Mouse (Mus musculus): Measurements from ENCODE around the gene Ubqln3. TPM values are rescaled to one million over a fixed set of nuclear protein-coding genes. Genes with fewer than 3 reads are reported as not detected.

Ubqln3 gene
- total and polyA plus RNA-seq, 3 experiments, result not detected

DNA sequence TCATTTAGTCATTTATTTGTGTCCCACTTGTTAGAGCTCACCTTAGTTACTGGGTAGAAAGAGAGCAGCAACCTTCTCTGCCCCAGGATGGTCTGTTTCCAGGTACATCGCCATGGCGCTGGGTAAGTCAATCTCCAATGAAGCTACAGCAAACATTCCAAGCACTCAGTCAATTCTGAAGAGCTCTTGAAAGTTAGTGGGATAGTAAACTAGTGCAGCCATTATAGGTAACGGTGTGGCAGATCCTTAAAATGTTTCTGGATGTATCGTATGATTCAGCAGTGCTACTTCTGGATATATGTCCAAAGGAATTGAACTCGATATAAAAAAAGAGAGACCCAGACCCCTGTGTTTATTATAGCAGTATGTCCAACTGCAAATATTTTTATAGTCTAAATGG, 5.8 kb downstream of the Ubqln3 start, which contains the start of gene Olfr643:
Gene Olfr643, minus strand, starts transcription at position 101 of the 400 bp plus-strand sequence.
- no peak for DNase-seq (ENCODE audit: low read depth, low spot score)
- no peak within 1 kb of the TSS for H3K9ac ChIP-seq (ENCODE audit: control insufficient read depth, low read depth, low read length, poor library complexity, severe bottlenecking)
- no peaks in the 10 kb centered on the region for H3K36me3 ChIP-seq (ENCODE audit: control insufficient read depth in 1 of 2, insufficient read depth in 2 of 2, low read length in 2 of 2)
- no peak within 1 kb of the TSS for H3K4me3 ChIP-seq (ENCODE audit: control insufficient read depth in 1 of 2, insufficient read depth in 1 of 2, low read depth in 2 of 2, low read length in 2 of 2)
- no peaks in the 10 kb centered on the region for H3K27me3 ChIP-seq (ENCODE audit: control insufficient read depth in 1 of 2, insufficient read depth in 2 of 2, low read length in 2 of 2)
- H3K9me3 ChIP-seq (replicated peaks; ENCODE audit: insufficient read depth, low read length), result no peaks in the 10 kb centered on the region
- TF ChIP-seq MYB (IDR thresholded peaks at IDR 0.05; ENCODE audit: low read depth, low read length), result no peak
- TF ChIP-seq TAL1 (IDR thresholded peaks at IDR 0.05; ENCODE audit: low read length), result no peak
- H3K4me1 ChIP-seq (ENCODE audit: control insufficient read depth in 1 of 2, insufficient read depth in 2 of 2, low read length in 2 of 2), result no peaks in the 10 kb centered on the region
- H3K79me2 ChIP-seq (ENCODE audit: control insufficient read depth, insufficient read depth, low read length, poor library complexity), result no peaks in the 10 kb centered on the region
- no peak within 1 kb of the TSS for H3K27ac ChIP-seq (ENCODE audit: control insufficient read depth, low read depth, low read length)

DNA sequence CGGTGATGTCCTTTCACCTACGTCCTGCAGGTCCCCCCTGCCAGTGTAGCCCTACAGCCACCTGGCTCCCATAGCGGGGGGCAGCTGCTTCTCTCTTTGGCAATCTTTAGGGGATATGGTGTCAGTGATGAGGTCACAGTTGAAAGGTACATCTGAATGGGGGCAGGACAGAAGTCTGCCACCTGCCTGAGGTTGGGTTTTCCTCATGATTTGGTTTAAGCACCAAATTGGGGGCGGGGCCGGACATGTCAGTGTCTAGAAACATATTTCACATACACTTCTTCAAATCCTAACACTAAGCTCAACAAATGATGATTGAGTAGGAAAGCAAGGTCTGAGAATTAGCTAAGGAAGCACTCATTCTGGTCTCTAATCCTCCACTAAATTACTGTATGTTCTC, 13.4 kb downstream of the Ubqln3 start, which contains the start of gene Ubqln5:
Gene Ubqln5, minus strand, starts transcription at position 101 of the 400 bp plus-strand sequence.
- H3K27me3 ChIP-seq (ENCODE audit: control insufficient read depth in 1 of 2, insufficient read depth in 2 of 2, low read length in 2 of 2), result no peaks in the 10 kb centered on the region
- TF ChIP-seq ELF1 (IDR thresholded peaks at IDR 0.05; ENCODE audit: low read depth, low read length) (no peak), MYC (IDR thresholded peaks at IDR 0.05; ENCODE audit: low read depth, low read length) (no peak), HCFC1 (IDR thresholded peaks at IDR 0.05; ENCODE audit: low read depth, low read length) (no peak), RAD21 (IDR thresholded peaks at IDR 0.05; ENCODE audit: low read depth, low read length) (no peak), CHD1 (IDR thresholded peaks at IDR 0.05; ENCODE audit: low read depth, low read length) (no peak), ZMIZ1 (IDR thresholded peaks at IDR 0.05; ENCODE audit: low read depth, low read length) (no peak), RCOR1 (IDR thresholded peaks at IDR 0.05; ENCODE audit: low read depth, low read length) (no peak), UBTF (IDR thresholded peaks at IDR 0.05; ENCODE audit: borderline replicate concordance, insufficient read depth, low read depth, low read length) (no peak), ZKSCAN1 (IDR thresholded peaks at IDR 0.05; ENCODE audit: low read depth, low read length) (no peak), KAT2A (conservative IDR thresholded peaks at IDR 0.05; ENCODE audit: low read depth, low read length) (no peak), MAFK (IDR thresholded peaks at IDR 0.05; ENCODE audit: borderline replicate concordance, low read depth, low read length) (no peak), GATA1 (IDR thresholded peaks at IDR 0.05; ENCODE audit: low read depth, low read length) (no peak), MAX (IDR thresholded peaks at IDR 0.05; ENCODE audit: low read length) (no peak), EP300 (IDR thresholded peaks at IDR 0.05; ENCODE audit: low read depth in 1 of 2, low read length in 2 of 2) (no peak), TCF12 (IDR thresholded peaks at IDR 0.05; ENCODE audit: low read depth, low read length) (no peak), ZNF384 (IDR thresholded peaks at IDR 0.05; ENCODE audit: low read depth, low read length) (no peak), SIN3A (IDR thresholded peaks at IDR 0.05; ENCODE audit: low read length) (no peak)
- H3K36me3 ChIP-seq (ENCODE audit: control insufficient read depth in 1 of 2, insufficient read depth in 2 of 2, low read length in 2 of 2), result no peaks in the 10 kb centered on the region
- H3K4me1 ChIP-seq (ENCODE audit: control insufficient read depth in 1 of 2, insufficient read depth in 2 of 2, low read length in 2 of 2), result no peaks in the 10 kb centered on the region
- H3K9me3 ChIP-seq (replicated peaks; ENCODE audit: insufficient read depth, low read length), result no peaks in the 10 kb centered on the region
- H3K27ac ChIP-seq (ENCODE audit: control insufficient read depth, low read depth, low read length), result no peak within 1 kb of the TSS
- no peak within 1 kb of the TSS for H3K4me3 ChIP-seq (ENCODE audit: control insufficient read depth in 1 of 2, insufficient read depth in 1 of 2, low read depth in 2 of 2, low read length in 2 of 2)
- DNase-seq (ENCODE audit: low read depth, low spot score), result no peak
- no peak within 1 kb of the TSS for H3K9ac ChIP-seq (ENCODE audit: control insufficient read depth, low read depth, low read length, poor library complexity, severe bottlenecking)
- no peaks in the 10 kb centered on the region for H3K79me2 ChIP-seq (ENCODE audit: control insufficient read depth, insufficient read depth, low read length, poor library complexity)
